Mouse (Mus musculus): Measurements from ENCODE around the gene Mcur1.

The Mcur1 gene

GRCm38 (mm10) chr13:43524491-43525362 is 35.3 kb downstream of the Mcur1 start:
- DNase-seq: no peak

- DNase-seq: no peak
Measured at GRCm38 (mm10) chr13:43523906-43524480, 36.0 kb downstream of the Mcur1 start.

- DNase-seq: no peak
Measured at GRCm38 (mm10) chr13:43521940-43522339, 38.1 kb downstream of the Mcur1 start.

- no peak for DNase-seq
Measured at GRCm38 (mm10) chr13:43519251-43519650, 40.7 kb downstream of the Mcur1 start.

- no peak for DNase-seq
Measured at GRCm38 (mm10) chr13:43517371-43517770, 42.6 kb downstream of the Mcur1 start.

GRCm38 (mm10) chr13:43516931-43517330 is 43.1 kb downstream of the Mcur1 start:
- DNase-seq: no peak

GRCm38 (mm10) chr13:43516119-43516518 is 43.9 kb downstream of the Mcur1 start:
- no peak for DNase-seq

- no peak for DNase-seq
Measured at GRCm38 (mm10) chr13:43514950-43515358, 45.0 kb downstream of the Mcur1 start.

- DNase-seq: no peak
Measured at GRCm38 (mm10) chr13:43512736-43513135, 47.3 kb downstream of the Mcur1 start.

- no peak for DNase-seq
Measured at GRCm38 (mm10) chr13:43505798-43506197, 54.2 kb downstream of the Mcur1 start.

- peak; percentile 60 for DNase-seq
Measured at GRCm38 (mm10) chr13:43503395-43503850, 56.6 kb downstream of the Mcur1 start.

GRCm38 (mm10) chr13:43501601-43502000 is 58.4 kb downstream of the Mcur1 start:
- DNase-seq: no peak

GRCm38 (mm10) chr13:43500483-43500850 is 59.5 kb downstream of the Mcur1 start:
- DNase-seq: peak; percentile 65

GRCm38 (mm10) chr13:43499731-43500482 is 60.1 kb downstream of the Mcur1 start:
- peak; percentile 33 for DNase-seq

GRCm38 (mm10) chr13:43498849-43499248 is 61.1 kb downstream of the Mcur1 start:
- DNase-seq: no peak

- DNase-seq: no peak
Measured at GRCm38 (mm10) chr13:43497769-43498168, 62.2 kb downstream of the Mcur1 start.

- DNase-seq: no peak
Measured at GRCm38 (mm10) chr13:43496660-43497059, 63.3 kb downstream of the Mcur1 start.

GRCm38 (mm10) chr13:43495645-43496044 is 64.3 kb downstream of the Mcur1 start:
- DNase-seq: no peak

GRCm38 (mm10) chr13:43493725-43494124 is 66.3 kb downstream of the Mcur1 start:
- no peak for DNase-seq

- DNase-seq: no peak
Measured at GRCm38 (mm10) chr13:43493058-43493481, 66.9 kb downstream of the Mcur1 start.

All from thymus, postnatal 14 days (tissue).